In the genomic region with DNA sequence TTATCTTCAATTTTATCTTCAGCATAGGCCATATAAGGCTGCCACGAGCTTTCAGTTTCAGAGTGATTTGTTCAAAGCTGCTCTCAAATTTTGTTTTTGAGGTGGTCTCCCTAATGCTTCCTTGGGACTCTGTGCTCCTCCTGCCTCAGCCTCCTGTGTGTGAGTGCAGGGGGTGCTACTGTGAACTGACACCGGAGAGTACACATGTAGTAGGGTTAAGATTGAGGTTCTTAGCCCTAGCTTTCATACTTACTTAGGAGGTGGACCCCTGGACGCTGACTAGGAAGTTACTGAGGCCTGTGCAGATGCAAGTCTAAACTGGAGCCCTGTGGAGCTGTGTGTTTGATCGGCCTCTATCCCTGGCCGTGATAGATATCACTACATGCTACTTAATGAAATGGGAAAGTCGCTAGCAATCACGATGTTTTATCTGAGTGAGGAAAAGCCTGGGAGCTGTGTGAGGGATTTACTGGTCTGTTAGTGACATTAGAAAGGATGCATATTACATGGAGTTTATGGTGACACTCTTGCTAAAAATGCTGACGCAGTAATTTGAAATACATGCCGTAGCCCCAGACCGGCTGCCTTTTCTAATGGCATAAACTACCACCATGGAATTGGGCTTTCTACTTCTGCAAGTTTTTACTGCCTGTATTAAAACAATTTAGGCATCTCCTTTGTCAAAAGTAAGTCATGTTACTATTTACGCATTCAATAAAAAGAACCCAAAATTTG, we compare ENCODE assay signal across 8 mouse cellular contexts. TPM values are rescaled to one million over a fixed set of nuclear protein-coding genes. Genes with fewer than 3 reads are reported as not detected.
DNase-seq lines count a peak whose midpoint lies in the region; ATAC-seq and TF ChIP-seq lines count a peak whose summit lies in the region.

No protein-coding gene starts in this region.

- H3K36me3 ChIP-seq in spleen, adult 2 months (ENCODE audit: control insufficient read depth, insufficient read depth, low read length) = peaks cover 6% of the 10 kb centered on the region
- H3K36me3 ChIP-seq in limb, embryonic 13.5 days = peaks cover 26% of the 10 kb centered on the region
- peaks cover 17% of the 10 kb centered on the region for H3K36me3 ChIP-seq in stomach, embryonic 14.5 days (ENCODE audit: control insufficient read depth, insufficient read depth, low read length)

- peak overlapping the region; percentile 98 for H3K9ac ChIP-seq in limb, embryonic 13.5 days
- H3K9ac ChIP-seq in stomach, embryonic 14.5 days (replicated peaks; ENCODE audit: low read depth, low read length) = peak overlapping the region; percentile 98

- peak overlapping the region; percentile 98 for H3K4me3 ChIP-seq in spleen, adult 2 months (ENCODE audit: extremely low read depth, insufficient read depth, insufficient read length)
- peak overlapping the region; percentile 97 for H3K4me3 ChIP-seq in limb, embryonic 13.5 days
- peak overlapping the region; percentile 91 for H3K4me3 ChIP-seq in stomach, embryonic 14.5 days (ENCODE audit: low read depth, low read length)

- H3K9me3 ChIP-seq in limb, embryonic 13.5 days = no peaks in the 10 kb centered on the region
- H3K9me3 ChIP-seq in stomach, embryonic 14.5 days (ENCODE audit: control insufficient read depth, low read depth, low read length) = no peaks in the 10 kb centered on the region

- no peaks in the 10 kb centered on the region for H3K27me3 ChIP-seq in spleen, adult 2 months (ENCODE audit: control insufficient read depth, insufficient read depth, low read length)
- no peaks in the 10 kb centered on the region for H3K27me3 ChIP-seq in limb, embryonic 13.5 days
- no peaks in the 10 kb centered on the region for H3K27me3 ChIP-seq in stomach, embryonic 14.5 days (ENCODE audit: control insufficient read depth, insufficient read depth, low read length)

- TF ChIP-seq CTCF in spleen, adult 2 months (IDR thresholded peaks at IDR 0.05; ENCODE audit: extremely low read depth, insufficient read depth, insufficient read length, insufficient replicate concordance) = no peak

- WGBS in spleen, adult 2 months = 48% methylated on average over 11 of the region's 11 CpGs
- 85% methylated on average over 11 of the region's 11 CpGs for WGBS in limb, embryonic 13.5 days
- WGBS in stomach, embryonic 14.5 days = 73% methylated on average over 11 of the region's 11 CpGs

- no peak for TF ChIP-seq POLR2A in spleen, adult 2 months (IDR thresholded peaks at IDR 0.05; ENCODE audit: low read depth, low read length)

- peak overlapping the region; percentile 94 for H3K4me2 ChIP-seq in limb, embryonic 13.5 days (replicated peaks)
- H3K4me2 ChIP-seq in stomach, embryonic 14.5 days (replicated peaks; ENCODE audit: low read depth, low read length) = peak overlapping the region; percentile 90

- peaks cover 18% of the 10 kb centered on the region for H3K4me1 ChIP-seq in spleen, adult 2 months (ENCODE audit: control insufficient read depth, insufficient read depth, insufficient read length)
- peaks cover 30% of the 10 kb centered on the region for H3K4me1 ChIP-seq in limb, embryonic 13.5 days
- H3K4me1 ChIP-seq in stomach, embryonic 14.5 days (ENCODE audit: control insufficient read depth, insufficient read depth, low read length) = peaks cover 33% of the 10 kb centered on the region

- DNase-seq in spleen, adult 2 months (ENCODE audit: low read depth in 1 of 2, low spot score in 2 of 2) = no peak
- no peak for DNase-seq in spleen, postnatal 36 days (ENCODE audit: low spot score in 2 of 2)
- no peak for DNase-seq in layer of hippocampus, postnatal 14 days (ENCODE audit: low spot score in 2 of 2)
- no peak for DNase-seq in thymus, postnatal 10 days (ENCODE audit: low spot score in 2 of 2)
- DNase-seq in cerebellum, adult 11 months = no peak

- ATAC-seq in erythroblast, adult 5-6 weeks (replicated peaks; ENCODE audit: low FRiP score, poor library complexity, severe bottlenecking) = peak; percentile 21; the same call in 1 of the 2 replicates
- ATAC-seq in limb, embryonic 13.5 days (ENCODE audit: low FRiP score, low read depth) = no peak
- no peak for ATAC-seq in stomach, embryonic 14.5 days (ENCODE audit: insufficient number of reproducible peaks, insufficient read depth, low FRiP score, low read depth)

- H3K27ac ChIP-seq in spleen, adult 2 months (ENCODE audit: insufficient read depth, low read length) = peak overlapping the region; percentile 26; the same call in 1 of the 2 replicates
- H3K27ac ChIP-seq in limb, embryonic 13.5 days = no peak overlapping the region
- peak overlapping the region; percentile 89; the same call in 1 of the 2 replicates for H3K27ac ChIP-seq in stomach, embryonic 14.5 days (ENCODE audit: low read length)

RNA-seq across cellular contexts. Expression of a gene that starts 2.0 kb away (rescaled TPM):
- 33.5 and 34.2 TPM in 2 replicates for polyA plus RNA-seq in spleen, adult 2 months (2012; rRNA removed)
- 79.7 and 79.8 TPM in 2 replicates for total RNA-seq in erythroblast, adult 5-6 weeks (2015; ENCODE audit: low replicate concordance)
- 126 and 158 TPM in 2 replicates for total RNA-seq in erythroblast, adult 5-6 weeks (2017; ENCODE audit: low replicate concordance)
- polyA plus RNA-seq in limb, embryonic 13.5 days (2015; fragmentation: Nextera tagmentation; extraction: Ambion mirVana) = 202 and 222 TPM in 2 replicates
- 192 and 196 TPM in 2 replicates for polyA plus RNA-seq in stomach, embryonic 14.5 days (2014; fragmentation: Nextera tagmentation; extraction: Ambion mirVana)
- total RNA-seq in layer of hippocampus, postnatal 14 days (2021) = 100 to 1,000 TPM; 144 to 149 TPM

RNA-seq across cellular contexts. Expression of a gene that starts 32.1 kb away (rescaled TPM):
- 1.4 and 1.5 TPM in 2 replicates for polyA plus RNA-seq in spleen, adult 2 months (2012; rRNA removed)
- total RNA-seq in erythroblast, adult 5-6 weeks (2015; ENCODE audit: low replicate concordance) = 3.1 and 6.3 TPM in 2 replicates
- 5.4 and 6.4 TPM in 2 replicates for total RNA-seq in erythroblast, adult 5-6 weeks (2017; ENCODE audit: low replicate concordance)
- polyA plus RNA-seq in limb, embryonic 13.5 days (2015; fragmentation: Nextera tagmentation; extraction: Ambion mirVana) = 0.85 and 0.87 TPM in 2 replicates
- polyA plus RNA-seq in stomach, embryonic 14.5 days (2014; fragmentation: Nextera tagmentation; extraction: Ambion mirVana) = 0.41 and 0.48 TPM in 2 replicates
- 10 to 100 TPM; 27.6 to 31.0 TPM for total RNA-seq in layer of hippocampus, postnatal 14 days (2021)

RNA-seq across cellular contexts. Expression of a gene that starts 32.1 kb away (rescaled TPM):
- 0.28 and 0.38 TPM in 2 replicates for polyA plus RNA-seq in spleen, adult 2 months (2012; rRNA removed)
- 3.3 TPM in 1 of 2 replicates, not detected in the other for total RNA-seq in erythroblast, adult 5-6 weeks (2015; ENCODE audit: low replicate concordance)
- total RNA-seq in erythroblast, adult 5-6 weeks (2017; ENCODE audit: low replicate concordance) = 0.26 and 1.3 TPM in 2 replicates
- 1.2 and 1.4 TPM in 2 replicates for polyA plus RNA-seq in limb, embryonic 13.5 days (2015; fragmentation: Nextera tagmentation; extraction: Ambion mirVana)
- 0.98 and 1.5 TPM in 2 replicates for polyA plus RNA-seq in stomach, embryonic 14.5 days (2014; fragmentation: Nextera tagmentation; extraction: Ambion mirVana)
- total RNA-seq in layer of hippocampus, postnatal 14 days (2021) = 10 to 100 TPM; 14.6 to 15.0 TPM
